Mouse (Mus musculus): ENCODE measurements around the gene Rassf4.

Gene Rassf4

GRCm38 (mm10) chr6:116673471-116674282, at the start of gene Rassf4:
TSS of gene Rassf4 (minus strand) at chr6:116673952.
- peak; percentile 82 for DNase-seq (ENCODE audit: low read depth, low spot score)

- DNase-seq (ENCODE audit: low read depth, low spot score) = peak; percentile 33
Observed at GRCm38 (mm10) chr6:116718920-116719319, 45.2 kb upstream of the Rassf4 start.

DNA sequence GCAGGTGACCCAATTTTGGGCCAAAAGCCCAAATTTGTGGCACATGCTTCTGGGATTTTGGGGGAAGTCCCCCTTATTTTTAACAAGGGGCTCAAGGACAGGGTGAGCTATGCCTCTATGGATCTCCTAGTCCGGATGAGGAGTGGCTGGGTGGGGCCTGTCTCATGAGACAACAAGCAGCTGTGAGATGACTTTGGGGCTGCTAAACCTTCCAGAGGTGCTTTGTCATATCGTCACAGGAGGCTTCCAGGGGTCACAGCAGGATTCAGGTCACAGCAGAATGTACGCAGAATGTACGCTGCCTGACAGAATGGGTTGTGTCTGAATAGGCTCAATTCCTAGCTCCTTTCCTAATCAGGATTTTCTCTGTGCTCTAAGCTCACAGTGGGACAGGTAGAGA, 44.6 kb upstream of the Rassf4 start:
- no peak for DNase-seq (ENCODE audit: low read depth, low spot score)

DNA sequence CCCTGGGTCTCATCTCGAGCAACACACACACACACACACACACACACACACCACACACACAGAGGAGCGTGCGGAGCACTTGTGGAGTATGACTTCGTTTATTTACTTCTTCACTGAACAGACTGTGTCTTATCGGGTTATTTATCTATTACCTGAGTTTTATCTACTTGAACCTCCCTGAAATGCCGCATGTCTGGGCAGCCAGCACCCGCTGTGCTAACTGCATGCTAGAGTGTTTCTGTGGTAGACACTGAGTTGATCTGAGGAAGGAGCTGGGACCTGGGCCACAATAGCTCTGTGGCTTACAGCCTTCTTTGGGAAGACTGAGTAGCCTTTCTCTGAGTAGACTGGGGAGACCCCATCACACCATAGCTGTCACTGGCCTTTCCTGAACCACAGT, 44.1 kb upstream of the Rassf4 start:
- DNase-seq (ENCODE audit: low read depth, low spot score) = no peak

GRCm38 (mm10) chr6:116716666-116717065, 42.9 kb upstream of the Rassf4 start, which contains the start of gene Tmem72:
TSS of gene Tmem72 (minus strand) at chr6:116716913.
- no peak for DNase-seq (ENCODE audit: low read depth, low spot score)

DNA sequence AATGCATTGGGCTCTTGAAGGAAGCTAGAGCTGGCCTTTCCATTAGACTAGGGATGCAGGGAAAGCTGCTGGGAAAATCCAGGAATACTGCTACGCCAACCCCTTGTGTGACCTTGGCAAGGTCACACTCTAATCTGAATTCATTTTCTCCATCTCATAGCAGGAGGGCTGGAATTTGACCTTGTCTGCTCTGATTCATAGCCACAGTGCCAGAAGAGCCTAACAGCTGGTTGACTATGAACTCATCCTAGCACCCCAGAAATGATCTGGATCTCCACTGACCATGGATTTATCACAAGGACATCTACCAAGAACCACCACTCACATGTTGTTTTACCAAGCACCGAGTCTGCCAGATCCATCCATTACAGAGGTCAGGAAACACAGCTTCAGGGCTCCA, 41.4 kb upstream of the Rassf4 start:
- no peak for DNase-seq (ENCODE audit: low read depth, low spot score)

GRCm38 (mm10) chr6:116714576-116714975, 40.8 kb upstream of the Rassf4 start:
- DNase-seq (ENCODE audit: low read depth, low spot score) = peak; percentile 44

GRCm38 (mm10) chr6:116713966-116714365, 40.2 kb upstream of the Rassf4 start:
- peak; percentile 41 for DNase-seq (ENCODE audit: low read depth, low spot score)

GRCm38 (mm10) chr6:116712503-116712902, 38.8 kb upstream of the Rassf4 start:
- no peak for DNase-seq (ENCODE audit: low read depth, low spot score)

DNA sequence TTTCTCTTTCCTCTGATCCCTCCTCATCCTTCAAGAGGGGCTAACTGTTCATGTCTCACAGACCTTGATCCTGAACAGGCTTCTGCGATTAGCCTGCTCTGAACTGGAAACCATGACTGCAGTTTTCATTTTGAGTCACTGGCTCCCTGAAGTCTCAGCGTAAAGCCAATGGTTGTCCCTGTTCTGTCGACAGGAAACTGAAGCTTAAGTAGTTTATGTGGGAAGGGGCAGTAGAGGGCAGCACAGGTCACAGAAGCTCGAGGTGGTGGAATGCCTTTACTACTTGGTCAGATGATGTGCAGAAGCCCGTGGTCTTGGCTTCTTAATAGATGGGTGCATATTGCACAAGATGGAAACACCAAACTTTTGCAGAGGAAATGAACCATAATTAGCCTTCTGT, 38.3 kb upstream of the Rassf4 start:
- no peak for DNase-seq (ENCODE audit: low read depth, low spot score)

- DNase-seq (ENCODE audit: low read depth, low spot score) = no peak
Observed at GRCm38 (mm10) chr6:116704320-116704719, 30.6 kb upstream of the Rassf4 start.

DNA sequence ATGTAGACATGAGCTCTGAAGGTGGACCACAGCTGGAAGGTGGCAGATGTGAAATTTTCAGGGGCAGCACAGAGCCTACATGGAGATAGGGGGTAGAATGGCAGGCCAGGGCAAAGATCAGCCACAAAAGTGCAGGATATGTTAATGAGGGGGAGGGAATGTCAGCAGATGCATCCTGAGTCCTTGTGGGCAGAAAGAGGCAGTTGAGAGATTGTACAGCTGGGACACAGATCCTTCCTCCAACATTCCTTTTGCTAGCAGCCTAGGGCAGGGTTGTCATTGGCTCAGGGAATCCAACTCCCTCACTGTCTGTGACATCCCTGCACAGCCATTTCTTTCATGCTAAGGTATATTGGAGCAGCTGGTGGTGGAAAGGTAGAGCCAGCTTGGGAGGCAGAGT, 27.1 kb upstream of the Rassf4 start:
- DNase-seq (ENCODE audit: low read depth, low spot score) = no peak

GRCm38 (mm10) chr6:116697896-116698425, 24.2 kb upstream of the Rassf4 start:
- DNase-seq (ENCODE audit: low read depth, low spot score) = no peak

GRCm38 (mm10) chr6:116697413-116697812, 23.7 kb upstream of the Rassf4 start:
- peak; percentile 66 for DNase-seq (ENCODE audit: low read depth, low spot score)

GRCm38 (mm10) chr6:116694346-116694745, 20.6 kb upstream of the Rassf4 start:
- DNase-seq (ENCODE audit: low read depth, low spot score) = peak; percentile 35

DNA sequence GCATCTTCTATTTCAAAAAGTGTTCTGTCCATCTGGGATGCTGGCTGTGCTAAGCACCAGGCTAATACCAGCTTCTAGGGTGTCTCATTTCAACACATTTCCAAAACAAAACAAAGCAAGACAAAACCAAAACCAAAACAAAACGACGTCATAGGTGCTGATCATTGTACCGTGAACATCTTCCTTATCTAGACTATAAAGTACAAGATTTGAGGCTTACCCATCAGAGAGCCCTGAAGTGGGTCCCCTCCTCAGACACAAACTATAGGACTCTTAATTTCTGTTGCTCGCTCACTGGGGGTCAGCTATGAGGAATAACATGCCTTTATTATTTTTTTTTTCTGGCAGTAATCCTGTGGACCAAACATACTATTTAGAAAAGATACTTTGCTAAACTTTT, 19.9 kb upstream of the Rassf4 start:
- DNase-seq (ENCODE audit: low read depth, low spot score) = no peak

- DNase-seq (ENCODE audit: low read depth, low spot score) = peak; percentile 31
Observed at GRCm38 (mm10) chr6:116682317-116682716, 8.6 kb upstream of the Rassf4 start.

GRCm38 (mm10) chr6:116679563-116680288, 6.0 kb upstream of the Rassf4 start:
- peak; percentile 41 for DNase-seq (ENCODE audit: low read depth, low spot score)

GRCm38 (mm10) chr6:116677321-116677720, 3.6 kb upstream of the Rassf4 start:
- DNase-seq (ENCODE audit: low read depth, low spot score) = no peak

DNA sequence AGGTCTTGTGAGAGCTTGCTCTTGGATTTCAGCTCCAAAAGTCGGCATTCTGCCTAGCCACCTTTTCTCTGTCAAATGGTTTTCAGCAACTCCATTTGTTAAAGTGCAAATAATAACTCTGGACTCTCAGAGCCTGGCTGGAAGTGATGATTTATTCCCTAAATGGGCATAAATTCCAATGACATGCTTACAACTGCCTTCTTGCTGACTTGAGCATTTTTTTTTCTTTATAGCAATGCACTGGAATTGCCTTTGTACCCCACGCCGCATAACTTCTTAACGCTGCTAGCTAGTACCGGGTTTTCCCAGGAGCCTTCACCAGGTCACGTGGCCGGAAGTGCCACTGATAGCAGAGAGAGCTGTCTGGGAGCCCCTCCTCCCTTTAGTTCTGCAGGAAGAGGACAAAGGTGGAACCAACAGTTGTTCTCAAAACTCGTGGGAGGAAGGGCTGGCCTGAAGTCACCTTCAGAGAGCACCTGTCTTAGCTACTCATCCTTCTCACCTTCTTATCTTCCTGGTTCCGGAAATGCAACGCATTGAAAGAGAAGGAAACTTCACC, 2.7 kb upstream of the Rassf4 start:
- DNase-seq (ENCODE audit: low read depth, low spot score) = no peak

- DNase-seq (ENCODE audit: low read depth, low spot score) = no peak
Observed at GRCm38 (mm10) chr6:116674283-116674886, 633 bp upstream of the Rassf4 start.

DNA sequence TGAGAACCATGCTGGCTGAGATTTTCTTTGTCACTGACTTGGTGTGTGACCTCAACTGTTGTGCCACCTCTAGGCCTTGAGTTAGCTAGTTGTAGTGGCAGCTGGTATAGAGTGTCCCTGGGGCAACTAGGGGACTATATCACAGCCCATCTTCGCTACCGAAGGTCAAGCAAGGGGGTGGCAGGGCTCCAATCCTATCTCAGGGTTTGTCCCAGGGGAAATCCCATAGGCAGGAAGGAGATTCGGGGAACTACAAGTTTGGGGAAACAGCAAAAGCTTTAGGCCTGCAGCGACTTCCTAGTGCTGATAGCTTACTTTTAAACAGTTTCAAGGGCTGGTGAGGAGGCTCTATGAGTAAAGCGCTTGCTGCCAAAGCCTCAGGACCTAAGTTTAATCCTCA, 1.4 kb downstream of the Rassf4 start:
- no peak for DNase-seq (ENCODE audit: low read depth, low spot score)

All from brain, adult 2 months (tissue).